ENCODE assay signal across 9 mouse cellular contexts in the genomic region with DNA sequence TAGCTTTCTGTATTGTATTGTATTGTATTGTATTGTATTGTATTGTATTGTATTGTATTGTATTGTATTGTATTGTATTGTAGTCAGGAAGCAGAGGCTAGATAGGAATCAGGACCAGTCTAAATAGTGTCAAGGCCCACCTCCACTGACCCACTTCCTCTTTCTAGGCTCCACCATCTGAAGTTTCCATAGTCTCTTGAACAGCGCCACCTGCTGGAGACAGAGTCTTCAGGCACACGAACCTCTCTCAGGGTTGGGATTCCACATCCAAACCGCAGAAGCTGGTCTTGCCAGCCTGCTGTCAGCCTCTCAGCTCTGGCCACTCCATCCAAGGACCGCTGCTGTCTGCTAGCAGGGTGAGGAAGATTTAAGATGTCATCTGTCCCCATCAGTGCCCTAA.
DNase-seq lines count a peak whose midpoint lies in the region; ATAC-seq and TF ChIP-seq lines count a peak whose summit lies in the region.
"Had no signal": no experiment of that assay in that cellular context is flagged by ENCODE, and none has a peak within 500 bp of the region (broad histone marks: within the 10 kb centered on the region; RNA-seq: fewer than 3 reads in every experiment).

No protein-coding gene starts in this region.

- H3K4me1 ChIP-seq in E14TG2a.4 (replicated peaks; ENCODE audit: low read depth, low read length), result no peaks in the 10 kb centered on the region
- H3K4me1 ChIP-seq: heart, embryonic 15.5 days; stomach, embryonic 15.5 days had no signal

- peak; percentile 97 for ATAC-seq in common myeloid progenitor, adult 5-6 weeks (replicated peaks; ENCODE audit: low read depth, poor library complexity, severe bottlenecking)
- ATAC-seq in megakaryocyte progenitor cell, adult 5-6 weeks (replicated peaks; ENCODE audit: poor library complexity), result peak; percentile 99

- no peaks in the 10 kb centered on the region for H3K9me3 ChIP-seq in E14TG2a.4 (ENCODE audit: low read length)
- H3K9me3 ChIP-seq: heart, embryonic 15.5 days; stomach, embryonic 15.5 days had no signal

- TF ChIP-seq CTCF in E14TG2a.4 (conservative IDR thresholded peaks at IDR 0.05; ENCODE audit: low read length), result peak; percentile 59

- no peak overlapping the region for H3K4me3 ChIP-seq in E14TG2a.4 (replicated peaks; ENCODE audit: low read length)
- H3K4me3 ChIP-seq: heart, embryonic 15.5 days; stomach, embryonic 15.5 days had no signal

- DNase-seq in T-cell, adult 2 months (ENCODE audit: low spot score), result peak; percentile 20
- peak; percentile 52 to 71 for DNase-seq in heart, postnatal 14 days
- peak; percentile 33 for DNase-seq in layer of hippocampus, adult 9-10 months (ENCODE audit: low spot score)
- DNase-seq in spleen, postnatal 10 days (ENCODE audit: low spot score in 2 of 2), result peak; percentile 16 to 75

- intact Hi-C loops in heart, postnatal 14 days (cut with DNase I), result loop anchor here (2.0 to 5.0 kb wide), 3 partner anchors 90 to 238 kb away; no protein-coding TSS in a partner anchor

- no peaks in the 10 kb centered on the region for H3K36me3 ChIP-seq in E14TG2a.4 (ENCODE audit: insufficient read depth, low read length)
- H3K36me3 ChIP-seq: heart, embryonic 15.5 days; stomach, embryonic 15.5 days had no signal

- H3K27me3 ChIP-seq in E14TG2a.4 (ENCODE audit: insufficient read depth, low read length), result 0 out of 2 replicates have a peak, but pooled peaks cover 3% of the 10 kb centered on the region
